Mouse (Mus musculus): ENCODE results near the gene Gcnt2. TPM values are rescaled to one million over a fixed set of nuclear protein-coding genes. Genes with fewer than 3 reads are reported as not detected.
A peak's percentile ranks its signal among the peaks of the same experiment; 100 is the strongest.
"Not testable (repeated sequence)": the region's sequence is repeated elsewhere in the genome, so short reads cannot be mapped to it uniquely, and the experiment has no call there.

Gene Gcnt2
- total RNA-seq, 1 experiment from 2014 or later: 97.6 TPM

DNA sequence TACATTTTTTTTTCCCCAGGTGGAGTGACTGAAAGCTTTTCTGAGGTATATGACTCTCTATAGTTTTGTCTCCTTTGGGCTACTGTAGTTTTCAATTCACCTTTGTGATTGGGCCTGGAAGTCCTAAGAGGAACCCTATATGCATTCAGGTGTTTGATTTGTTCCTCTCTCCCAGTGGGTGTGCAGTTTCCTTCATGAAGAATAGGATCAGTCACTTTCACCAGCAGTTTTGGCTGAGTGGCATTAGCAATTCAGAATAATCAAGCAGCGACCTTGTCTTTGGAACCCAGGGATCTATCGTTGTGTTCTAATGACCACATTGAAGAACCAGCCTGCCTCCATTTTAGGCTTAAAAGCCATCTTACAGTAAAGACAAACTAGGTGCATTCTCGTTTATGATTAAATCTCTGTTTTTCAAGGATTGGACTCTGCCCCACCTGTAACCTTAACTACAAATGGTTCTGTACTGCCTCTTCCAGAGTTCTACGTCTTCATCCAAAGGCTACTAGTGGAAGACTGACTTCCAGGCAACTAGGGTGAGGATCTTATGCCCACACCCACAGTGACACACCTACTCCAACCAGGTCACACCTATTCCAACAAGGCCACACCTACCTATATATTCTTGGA is 110.3 kb downstream of the Gcnt2 start:
- no peak for ATAC-seq (replicated peaks; ENCODE audit: insufficient number of reproducible peaks, low FRiP score, low TSS enrichment, poor library complexity, severe bottlenecking)

- ATAC-seq (replicated peaks; ENCODE audit: insufficient number of reproducible peaks, low FRiP score, low TSS enrichment, poor library complexity, severe bottlenecking): peak; percentile 79
These were observed 111.7 kb downstream of the Gcnt2 start for GRCm38 (mm10) chr13:40971261-40971660.

DNA sequence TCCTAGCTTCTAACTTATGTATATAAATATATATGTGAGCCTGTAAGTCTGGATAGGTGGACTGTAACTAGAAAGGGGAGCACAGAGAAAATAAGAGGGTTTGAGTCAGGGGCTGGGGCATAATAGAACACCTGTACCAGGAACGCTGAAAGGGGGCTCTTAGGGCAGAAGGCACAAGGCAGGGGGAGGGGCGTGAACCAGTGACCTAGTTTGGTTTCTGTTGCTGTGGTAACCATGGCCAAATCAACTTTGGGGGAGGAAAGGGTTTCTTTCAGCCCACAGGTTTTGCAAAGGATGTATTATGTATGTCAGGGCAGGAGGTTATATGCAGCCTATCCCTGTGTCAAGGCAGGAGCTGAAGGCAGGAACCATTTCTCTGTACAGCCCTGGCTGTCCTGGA is 112.3 kb downstream of the Gcnt2 start:
- no peak for ATAC-seq (replicated peaks; ENCODE audit: insufficient number of reproducible peaks, low FRiP score, low TSS enrichment, poor library complexity, severe bottlenecking)

DNA sequence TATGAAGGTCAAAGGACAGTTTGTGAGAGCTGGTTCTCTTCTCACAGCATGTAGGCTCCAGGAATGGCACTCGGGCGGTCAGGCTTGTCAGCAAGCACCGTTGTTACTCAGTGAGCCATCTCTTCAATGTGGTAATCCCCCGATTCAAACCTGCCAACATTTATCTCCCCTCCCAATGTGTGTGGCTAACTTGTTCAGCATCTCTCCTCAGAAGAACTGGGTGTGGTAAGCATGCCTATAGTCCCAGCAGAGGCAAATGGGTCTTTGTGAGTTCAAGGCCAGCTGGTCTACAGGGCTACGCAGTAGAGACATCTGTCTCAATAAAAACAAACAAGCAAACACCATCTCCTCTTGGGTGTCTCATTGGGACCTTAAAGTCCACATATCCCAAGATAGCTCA is 113.4 kb downstream of the Gcnt2 start:
- ATAC-seq (replicated peaks; ENCODE audit: insufficient number of reproducible peaks, low FRiP score, low TSS enrichment, poor library complexity, severe bottlenecking): no peak

GRCm38 (mm10) chr13:40977609-40978008 is 118.1 kb downstream of the Gcnt2 start:
- ATAC-seq (replicated peaks; ENCODE audit: insufficient number of reproducible peaks, low FRiP score, low TSS enrichment, poor library complexity, severe bottlenecking): peak; percentile 74

GRCm38 (mm10) chr13:40978652-40979051 is 119.1 kb downstream of the Gcnt2 start:
- ATAC-seq (replicated peaks; ENCODE audit: insufficient number of reproducible peaks, low FRiP score, low TSS enrichment, poor library complexity, severe bottlenecking): no peak

DNA sequence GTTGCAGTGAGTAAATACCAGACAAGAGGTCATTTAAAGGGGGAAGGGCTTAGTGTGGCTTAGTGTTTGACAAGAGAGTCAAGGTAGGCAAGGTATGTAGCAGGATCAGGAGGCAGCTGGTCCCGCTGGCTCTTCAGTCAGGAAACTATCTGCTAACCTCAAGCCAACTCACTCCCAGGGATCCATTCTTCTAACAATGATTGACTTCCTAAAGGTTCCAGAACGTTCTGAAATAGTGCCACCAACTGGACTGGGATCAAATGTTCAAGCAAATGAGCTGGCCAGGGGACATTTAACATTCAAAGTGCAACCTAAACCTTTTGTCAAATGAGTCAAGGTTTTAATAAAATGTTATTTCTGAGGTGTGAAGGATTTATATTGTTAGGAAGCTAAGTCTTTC is 119.8 kb downstream of the Gcnt2 start:
- ATAC-seq (replicated peaks; ENCODE audit: insufficient number of reproducible peaks, low FRiP score, low TSS enrichment, poor library complexity, severe bottlenecking): no peak

- ATAC-seq (replicated peaks; ENCODE audit: insufficient number of reproducible peaks, low FRiP score, low TSS enrichment, poor library complexity, severe bottlenecking): no peak
These were observed 123.2 kb downstream of the Gcnt2 start for GRCm38 (mm10) chr13:40982759-40983158.

DNA sequence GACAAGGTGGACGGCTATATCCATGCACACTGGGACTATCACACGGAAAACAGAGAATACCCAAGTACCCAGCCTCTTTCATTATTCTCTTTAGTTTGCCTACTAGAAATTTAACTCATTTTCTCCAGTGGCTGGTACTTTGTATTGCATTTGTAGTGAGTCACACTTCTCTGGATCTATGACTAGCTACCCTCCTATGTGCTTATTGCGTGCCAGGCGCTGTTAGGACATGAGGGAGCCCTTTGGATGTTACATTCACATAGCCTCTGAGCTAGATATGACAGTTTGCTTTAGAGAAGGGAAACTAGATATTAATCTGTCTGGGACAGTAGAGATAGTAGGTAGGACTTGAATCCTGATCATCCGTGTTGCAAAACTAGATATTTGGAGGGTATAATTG is 126.5 kb downstream of the Gcnt2 start:
- ATAC-seq (replicated peaks; ENCODE audit: insufficient number of reproducible peaks, low FRiP score, low TSS enrichment, poor library complexity, severe bottlenecking): no peak

DNA sequence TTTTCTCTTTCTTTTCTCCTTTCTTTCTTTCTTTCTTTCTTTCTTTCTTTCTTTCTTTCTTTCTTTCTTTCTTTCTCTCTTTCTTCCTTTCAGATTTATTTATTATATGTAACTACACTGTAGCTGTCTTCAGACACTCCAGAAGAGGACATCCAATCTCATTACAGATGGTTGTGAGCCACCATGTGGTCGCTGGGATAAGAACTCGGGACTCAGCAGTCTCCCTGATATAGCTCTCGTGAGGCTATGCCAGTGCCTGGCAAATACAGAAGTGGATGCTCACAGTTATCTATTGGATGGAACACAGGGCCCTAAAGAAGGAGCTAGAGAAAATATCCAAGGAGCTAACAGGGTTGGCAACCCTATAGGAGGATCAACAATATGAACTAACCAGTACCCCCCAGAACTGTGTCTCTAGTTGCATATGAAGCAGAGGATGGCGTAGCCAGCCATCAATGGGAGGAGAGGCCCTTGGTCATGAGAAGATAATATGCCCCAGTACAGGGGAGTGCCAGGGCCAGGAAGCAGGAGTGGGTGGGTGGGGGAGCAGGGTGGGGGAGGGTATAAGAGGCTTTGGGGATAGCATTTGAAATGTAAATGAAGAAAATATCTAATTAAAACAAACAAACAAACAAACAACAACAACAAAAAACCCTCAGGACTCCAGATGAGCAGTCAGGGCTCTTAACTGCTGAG is 128.2 kb downstream of the Gcnt2 start:
- not testable (repeated sequence) for ATAC-seq (replicated peaks; ENCODE audit: insufficient number of reproducible peaks, low FRiP score, low TSS enrichment, poor library complexity, severe bottlenecking)

DNA sequence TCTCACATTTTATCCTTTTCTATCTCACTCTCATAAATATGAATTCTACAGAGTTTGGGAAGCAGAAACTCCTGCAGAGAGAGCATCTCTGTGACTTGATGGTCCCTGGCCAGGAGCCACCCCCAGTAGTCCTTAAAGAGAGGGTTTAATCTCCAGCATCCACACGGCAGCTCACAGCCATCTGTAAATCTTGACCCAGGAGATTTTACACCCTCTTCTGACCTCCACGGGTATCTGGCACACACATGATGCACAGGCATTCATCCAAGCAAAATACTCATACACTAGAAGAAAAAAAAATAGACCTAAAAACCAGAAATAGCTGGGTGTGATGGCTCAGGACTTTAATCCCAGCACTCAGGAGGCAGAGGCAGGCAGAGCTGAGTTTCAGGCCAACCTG is 128.9 kb downstream of the Gcnt2 start:
- ATAC-seq (replicated peaks; ENCODE audit: insufficient number of reproducible peaks, low FRiP score, low TSS enrichment, poor library complexity, severe bottlenecking): no peak

- ATAC-seq (replicated peaks; ENCODE audit: insufficient number of reproducible peaks, low FRiP score, low TSS enrichment, poor library complexity, severe bottlenecking): no peak
These were observed 135.1 kb downstream of the Gcnt2 start for GRCm38 (mm10) chr13:40994487-40995263.

- ATAC-seq (replicated peaks; ENCODE audit: insufficient number of reproducible peaks, low FRiP score, low TSS enrichment, poor library complexity, severe bottlenecking): not testable (repeated sequence)
These were observed 139.0 kb downstream of the Gcnt2 start for GRCm38 (mm10) chr13:40998537-40998936.

GRCm38 (mm10) chr13:41000140-41000925 is 140.8 kb downstream of the Gcnt2 start:
- ATAC-seq (replicated peaks; ENCODE audit: insufficient number of reproducible peaks, low FRiP score, low TSS enrichment, poor library complexity, severe bottlenecking): no peak

- peak; percentile 94 for ATAC-seq (replicated peaks; ENCODE audit: insufficient number of reproducible peaks, low FRiP score, low TSS enrichment, poor library complexity, severe bottlenecking)
These were observed 141.5 kb downstream of the Gcnt2 start, which contains the start of gene Pak1ip1 for GRCm38 (mm10) chr13:41000926-41001639. TSS of gene Pak1ip1 (plus strand) at chr13:41001023.

- no peak for ATAC-seq (replicated peaks; ENCODE audit: insufficient number of reproducible peaks, low FRiP score, low TSS enrichment, poor library complexity, severe bottlenecking)
These were observed 142.4 kb downstream of the Gcnt2 start for GRCm38 (mm10) chr13:41002001-41002400.

GRCm38 (mm10) chr13:41006244-41006643 is 146.7 kb downstream of the Gcnt2 start:
- no peak for ATAC-seq (replicated peaks; ENCODE audit: insufficient number of reproducible peaks, low FRiP score, low TSS enrichment, poor library complexity, severe bottlenecking)

DNA sequence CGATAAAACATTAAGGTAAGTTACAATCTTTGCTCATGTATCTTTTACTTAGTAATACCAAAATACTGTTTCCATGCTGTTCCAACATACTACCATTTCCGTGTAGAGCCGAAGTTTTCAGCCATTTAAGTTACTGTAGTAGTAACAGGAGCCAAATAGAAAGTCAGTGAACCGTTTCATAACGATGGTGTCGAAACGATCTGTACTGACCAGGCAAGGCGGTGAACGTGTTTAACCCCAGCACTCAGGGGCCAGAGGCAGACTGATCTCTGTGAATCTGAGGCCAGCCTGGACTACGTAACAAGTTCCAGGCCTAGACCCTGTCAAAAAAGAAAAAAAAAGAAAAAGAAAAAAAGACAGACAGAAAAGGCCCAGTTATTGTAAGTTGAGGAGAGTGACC is 148.7 kb downstream of the Gcnt2 start:
- ATAC-seq (replicated peaks; ENCODE audit: insufficient number of reproducible peaks, low FRiP score, low TSS enrichment, poor library complexity, severe bottlenecking): no peak

All from monocyte, adult 5-6 weeks (primary cell).